Comparison of ENCODE assay signal across 14 mouse cellular contexts in the genomic region with DNA sequence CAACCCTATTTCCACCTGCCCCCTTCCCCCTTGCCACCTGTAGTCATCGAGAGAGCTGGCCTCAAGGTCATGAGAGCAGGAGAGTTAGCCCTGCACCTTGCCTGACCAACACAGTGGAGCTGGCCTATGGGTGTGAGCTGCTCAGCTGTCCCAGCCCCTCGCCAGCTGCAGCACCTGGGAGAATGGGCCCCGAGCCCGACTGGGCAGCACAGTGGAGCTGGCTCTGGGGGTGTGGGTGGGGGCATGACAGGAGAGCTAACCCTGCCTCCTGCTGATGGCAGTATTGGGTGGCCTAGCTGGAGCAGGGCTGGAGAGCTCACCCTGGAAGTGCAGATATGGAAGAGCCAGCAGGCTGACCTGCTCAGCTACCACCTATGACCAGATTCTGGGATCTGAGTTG. TPM values are rescaled to one million over a fixed set of nuclear protein-coding genes. Genes with fewer than 3 reads are reported as not detected.
"Had no signal": no experiment of that assay in that cellular context is flagged by ENCODE, and none has a peak within 500 bp of the region (broad histone marks: within the 10 kb centered on the region; RNA-seq: fewer than 3 reads in every experiment).

No protein-coding gene starts in this region.

- H3K9ac ChIP-seq: limb, embryonic 13.5 days; neural tube, embryonic 13.5 days; stomach, embryonic 15.5 days had no signal

- H3K27me3 ChIP-seq: limb, embryonic 13.5 days; neural tube, embryonic 13.5 days; stomach, embryonic 15.5 days had no signal

- H3K27ac ChIP-seq: limb, embryonic 13.5 days; neural tube, embryonic 13.5 days; stomach, embryonic 15.5 days had no signal

- H3K4me2 ChIP-seq: limb, embryonic 13.5 days; neural tube, embryonic 13.5 days; stomach, embryonic 15.5 days had no signal

- H3K9me3 ChIP-seq: limb, embryonic 13.5 days; neural tube, embryonic 13.5 days; stomach, embryonic 15.5 days had no signal

- DNase-seq: kidney, adult 18-20 months; kidney, postnatal 14 days; left cerebral cortex, postnatal 4 days; lung, adult 18-20 months; midbrain, embryonic 14.5 days; right cerebral cortex, postnatal 4 days; thymus, adult 2 months; thymus, postnatal 25 days had no signal

- H3K4me1 ChIP-seq: limb, embryonic 13.5 days; neural tube, embryonic 13.5 days had no signal

- H3K4me3 ChIP-seq: limb, embryonic 13.5 days; neural tube, embryonic 13.5 days; stomach, embryonic 15.5 days had no signal

RNA-seq across cellular contexts. Expression of a gene that starts 48.8 kb away (rescaled TPM):
- total RNA-seq: layer of hippocampus, adult 8-10 months; megakaryocyte progenitor cell, adult 5-6 weeks; monocyte, adult 5-6 weeks had no signal
